Mouse (Mus musculus): ENCODE results near the gene Cd151. TPM values are rescaled to one million over a fixed set of nuclear protein-coding genes. Genes with fewer than 3 reads are reported as not detected.

Gene Cd151
- total and polyA plus RNA-seq, 2 experiments = 51.9 to 103 TPM

DNA sequence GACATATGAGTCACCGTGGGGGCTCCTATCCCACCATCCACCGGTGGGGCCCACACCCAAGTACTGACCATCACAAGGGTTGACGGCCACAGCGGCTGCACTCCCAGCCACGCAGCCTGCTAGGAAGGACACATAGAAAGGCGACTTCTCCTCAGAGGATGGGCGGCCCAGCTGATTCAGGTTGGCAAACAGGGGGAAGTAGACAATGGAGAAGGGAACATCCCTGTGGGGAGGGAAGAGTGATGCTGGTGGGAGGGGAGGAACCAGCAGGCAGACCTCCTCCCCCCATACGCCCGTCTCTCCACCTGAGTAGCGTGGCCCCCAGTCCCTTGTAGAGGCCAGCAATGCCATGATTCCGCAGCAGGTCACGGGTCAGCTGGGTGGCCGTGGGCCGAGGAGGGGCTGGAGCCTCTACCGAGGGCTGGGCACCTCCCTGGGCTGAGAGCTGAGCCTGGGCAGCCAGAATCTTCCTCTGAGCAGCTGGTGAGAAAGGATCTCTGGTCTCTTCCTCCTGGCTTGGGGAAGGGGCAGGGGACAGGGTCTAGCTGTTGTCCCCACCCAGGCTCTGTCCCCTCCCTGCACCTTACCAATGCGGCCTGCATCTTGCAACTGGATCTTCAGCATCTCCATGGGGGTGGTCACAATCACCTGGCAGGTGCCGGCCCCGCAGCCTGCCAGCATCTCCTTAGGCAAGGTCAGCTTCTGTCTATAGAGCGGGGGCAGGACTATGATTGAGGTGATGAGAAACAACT is 35.6 kb upstream of the Cd151 start:
- Histone ChIP-seq H3K27me3 (ENCODE audit: control insufficient read depth, insufficient read depth, low read length) (no peaks in the 10 kb centered on the region), H3K4me3 (ENCODE audit: insufficient read depth, low read depth, low read length) (no peak overlapping the region), H3K79me2 (ENCODE audit: control insufficient read depth, insufficient read depth, low read length) (no peaks in the 10 kb centered on the region; the same call in 1 of the 2 replicates), H3K9ac (ENCODE audit: low read depth, low read length) (peak overlapping the region; percentile 67), H3K36me3 (ENCODE audit: control insufficient read depth, insufficient read depth, low read length) (peaks cover 9% of the 10 kb centered on the region; the same call in 1 of the 2 replicates), H3K4me1 (ENCODE audit: control insufficient read depth, insufficient read depth, low read length) (peaks cover 23% of the 10 kb centered on the region), H3K27ac (replicated peaks; ENCODE audit: insufficient read depth, low read depth, low read length) (peak overlapping the region; percentile 95)
- no peak for DNase-seq (ENCODE audit: extremely low read depth, low read depth, low spot score)
- TF ChIP-seq CTCF (IDR thresholded peaks at IDR 0.05; ENCODE audit: low read depth, low read length) (no peak), POLR2A (IDR thresholded peaks at IDR 0.05; ENCODE audit: extremely low read depth, insufficient read depth, low read length) (no peak)
- 91% methylated on average over 19 of the region's 19 CpGs for WGBS

DNA sequence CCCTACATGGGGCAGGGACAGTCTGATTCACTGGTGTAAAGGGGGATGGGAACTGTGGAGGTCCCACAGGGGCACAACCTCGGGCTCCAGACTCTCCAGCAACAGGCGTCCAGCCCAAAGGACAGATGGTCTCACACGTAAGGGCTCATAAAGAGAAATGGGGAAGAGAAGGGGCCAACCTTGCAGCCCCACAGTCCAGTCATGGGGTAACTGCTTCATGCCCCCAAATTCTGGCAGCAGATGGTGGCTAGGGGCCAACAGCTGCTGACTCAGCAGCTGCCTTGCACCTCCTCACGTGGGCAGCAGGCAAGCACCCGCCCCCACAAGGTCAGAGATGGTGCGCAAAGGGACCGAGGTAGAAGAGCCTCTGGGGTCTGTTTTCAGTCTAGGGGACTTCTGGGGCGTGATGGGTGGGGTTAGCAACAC is 35.0 kb upstream of the Cd151 start:
- Histone ChIP-seq H3K36me3 (ENCODE audit: control insufficient read depth, insufficient read depth, low read length) (peaks cover 9% of the 10 kb centered on the region; the same call in 1 of the 2 replicates), H3K79me2 (ENCODE audit: control insufficient read depth, insufficient read depth, low read length) (no peaks in the 10 kb centered on the region; the same call in 1 of the 2 replicates), H3K4me1 (ENCODE audit: control insufficient read depth, insufficient read depth, low read length) (peaks cover 24% of the 10 kb centered on the region), H3K9ac (ENCODE audit: low read depth, low read length) (peak overlapping the region; percentile 67), H3K4me3 (ENCODE audit: insufficient read depth, low read depth, low read length) (peak overlapping the region; percentile 41), H3K27me3 (ENCODE audit: control insufficient read depth, insufficient read depth, low read length) (no peaks in the 10 kb centered on the region), H3K27ac (replicated peaks; ENCODE audit: insufficient read depth, low read depth, low read length) (peak overlapping the region; percentile 95)
- DNase-seq (ENCODE audit: extremely low read depth, low read depth, low spot score) = peak; percentile 58
- TF ChIP-seq CTCF (IDR thresholded peaks at IDR 0.05; ENCODE audit: low read depth, low read length) = no peak
- TF ChIP-seq POLR2A (IDR thresholded peaks at IDR 0.05; ENCODE audit: extremely low read depth, insufficient read depth, low read length) = no peak
- WGBS = 44% methylated on average over 8 of the region's 8 CpGs

DNA sequence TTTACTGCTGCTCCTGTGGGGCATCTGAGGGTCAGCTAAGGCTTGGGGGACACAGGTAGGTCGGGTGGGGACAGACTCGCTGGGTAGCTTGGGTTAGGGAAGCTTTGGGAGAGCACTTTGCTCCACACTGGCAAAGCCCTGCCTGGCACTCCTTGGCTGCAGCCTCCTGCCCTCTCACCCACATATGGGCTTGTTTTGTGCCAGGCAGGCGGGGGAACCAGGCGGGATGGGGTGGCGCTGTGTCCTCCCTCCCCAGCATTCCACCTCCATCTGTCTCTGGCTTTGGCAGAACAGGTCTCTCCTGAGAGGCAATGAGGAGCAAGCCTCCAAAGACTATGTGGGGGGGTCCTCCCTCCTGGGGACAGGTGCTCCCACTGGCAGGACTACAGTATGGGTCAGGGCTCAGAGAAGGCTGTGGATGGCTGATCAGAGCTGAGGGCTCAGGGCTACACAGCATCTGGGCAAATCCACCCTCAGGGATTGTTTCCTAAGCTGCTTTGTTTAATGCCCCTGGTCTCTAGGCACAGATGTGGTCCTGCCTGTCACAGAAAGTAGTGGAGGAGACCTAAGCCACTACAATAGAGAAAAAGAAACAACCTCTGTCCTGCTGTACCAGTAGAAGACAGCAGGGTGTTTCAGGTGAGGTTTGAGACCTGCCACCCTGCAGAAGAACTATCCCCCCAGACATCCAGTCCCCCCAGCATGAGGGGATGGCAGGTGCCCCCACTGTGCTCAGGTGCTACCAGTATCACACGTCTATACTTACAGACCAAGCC is 34.3 kb upstream of the Cd151 start:
- Histone ChIP-seq H3K36me3 (ENCODE audit: control insufficient read depth, insufficient read depth, low read length) (peaks cover 9% of the 10 kb centered on the region; the same call in 1 of the 2 replicates), H3K4me3 (ENCODE audit: insufficient read depth, low read depth, low read length) (peak overlapping the region; percentile 48), H3K4me1 (ENCODE audit: control insufficient read depth, insufficient read depth, low read length) (peaks cover 24% of the 10 kb centered on the region), H3K79me2 (ENCODE audit: control insufficient read depth, insufficient read depth, low read length) (no peaks in the 10 kb centered on the region; the same call in 1 of the 2 replicates), H3K9ac (ENCODE audit: low read depth, low read length) (peak overlapping the region; percentile 67), H3K27me3 (ENCODE audit: control insufficient read depth, insufficient read depth, low read length) (no peaks in the 10 kb centered on the region), H3K27ac (replicated peaks; ENCODE audit: insufficient read depth, low read depth, low read length) (peak overlapping the region; percentile 95)
- TF ChIP-seq POLR2A (IDR thresholded peaks at IDR 0.05; ENCODE audit: extremely low read depth, insufficient read depth, low read length) (0 out of 2 replicates have a peak, but pooled peaks have one; percentile 35), CTCF (IDR thresholded peaks at IDR 0.05; ENCODE audit: low read depth, low read length) (no peak)
- WGBS = 30% methylated on average over 6 of the region's 6 CpGs
- DNase-seq (ENCODE audit: extremely low read depth, low read depth, low spot score) = peak; percentile 89

DNA sequence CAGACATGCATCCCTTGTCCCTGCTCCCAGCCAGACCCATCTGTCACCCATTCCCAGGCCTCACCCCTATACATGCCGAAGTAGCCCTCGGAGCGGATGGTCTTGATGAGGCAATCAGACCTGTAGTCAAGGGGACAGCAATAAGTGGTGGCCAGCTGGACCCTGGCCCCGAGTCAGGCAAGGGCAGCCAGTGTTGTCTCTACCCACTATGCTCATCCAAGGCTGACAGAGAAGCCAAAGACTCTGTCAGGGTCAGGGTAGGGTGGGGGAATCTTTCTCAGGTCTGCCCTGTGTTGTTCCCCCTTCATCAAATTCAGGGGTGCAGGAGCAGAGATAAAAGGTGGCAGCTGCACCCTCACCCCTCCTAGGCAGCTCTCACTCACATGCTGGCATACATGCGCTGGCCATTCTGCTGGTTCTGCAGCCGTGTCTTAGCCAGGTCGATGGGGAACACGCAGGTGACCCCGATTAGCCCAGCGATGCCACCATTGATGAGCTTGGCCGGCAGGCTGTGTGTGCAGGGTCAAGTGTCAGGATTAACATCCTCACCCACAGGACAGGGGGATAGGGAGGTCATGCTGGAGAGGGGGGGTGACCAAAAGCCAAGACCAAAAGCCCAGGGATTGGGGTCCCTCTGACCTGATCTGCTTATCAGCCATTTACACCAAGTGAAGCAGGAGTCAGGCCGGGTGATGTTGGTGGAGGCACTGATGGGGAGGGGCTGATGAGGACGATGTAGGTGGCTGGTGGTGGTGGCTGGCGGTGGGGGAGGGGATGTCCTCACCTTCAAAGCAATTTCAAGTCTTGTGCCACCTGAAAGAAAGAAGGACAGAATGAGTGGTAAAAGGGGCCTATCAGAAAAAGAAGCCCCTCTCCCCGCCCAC is 33.4 kb upstream of the Cd151 start:
- H3K4me1 ChIP-seq (ENCODE audit: control insufficient read depth, insufficient read depth, low read length) = peaks cover 24% of the 10 kb centered on the region
- H3K27me3 ChIP-seq (ENCODE audit: control insufficient read depth, insufficient read depth, low read length) = no peaks in the 10 kb centered on the region
- 22% methylated on average over 15 of the region's 15 CpGs for WGBS
- H3K4me3 ChIP-seq (ENCODE audit: insufficient read depth, low read depth, low read length) = peak overlapping the region; percentile 48
- H3K79me2 ChIP-seq (ENCODE audit: control insufficient read depth, insufficient read depth, low read length) = no peaks in the 10 kb centered on the region; the same call in 1 of the 2 replicates
- TF ChIP-seq CTCF (IDR thresholded peaks at IDR 0.05; ENCODE audit: low read depth, low read length) (no peak), POLR2A (IDR thresholded peaks at IDR 0.05; ENCODE audit: extremely low read depth, insufficient read depth, low read length) (0 out of 2 replicates have a peak, but pooled peaks have one; percentile 2)
- H3K27ac ChIP-seq (replicated peaks; ENCODE audit: insufficient read depth, low read depth, low read length) = peak overlapping the region; percentile 95
- peaks cover 9% of the 10 kb centered on the region; the same call in 1 of the 2 replicates for H3K36me3 ChIP-seq (ENCODE audit: control insufficient read depth, insufficient read depth, low read length)
- peak overlapping the region; percentile 63 for H3K9ac ChIP-seq (ENCODE audit: low read depth, low read length)
- peak; percentile 90 for DNase-seq (ENCODE audit: extremely low read depth, low read depth, low spot score)

DNA sequence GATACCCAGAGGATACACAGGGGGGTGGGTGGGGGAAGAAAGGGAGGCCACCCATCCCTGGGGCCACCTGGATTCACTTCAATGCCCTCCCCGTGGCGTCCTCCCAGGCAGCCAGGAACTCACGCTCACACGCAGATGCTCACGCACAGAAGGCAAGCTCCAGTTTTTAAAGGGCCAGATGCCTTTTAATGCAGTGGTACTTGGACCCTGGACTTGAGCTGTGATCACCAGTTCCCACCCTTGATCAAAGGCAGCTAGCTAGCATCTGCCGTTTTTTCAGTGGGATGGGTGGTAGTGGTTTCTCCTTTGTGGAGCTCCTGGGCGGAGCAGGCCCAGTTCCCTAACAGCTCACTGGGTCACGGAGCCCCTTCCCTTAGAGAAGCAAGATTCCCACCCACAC is 32.7 kb upstream of the Cd151 start:
- Histone ChIP-seq H3K27me3 (ENCODE audit: control insufficient read depth, insufficient read depth, low read length) (no peaks in the 10 kb centered on the region), H3K79me2 (ENCODE audit: control insufficient read depth, insufficient read depth, low read length) (no peaks in the 10 kb centered on the region; the same call in 1 of the 2 replicates), H3K4me3 (ENCODE audit: insufficient read depth, low read depth, low read length) (peak overlapping the region; percentile 48), H3K27ac (replicated peaks; ENCODE audit: insufficient read depth, low read depth, low read length) (peak overlapping the region; percentile 95), H3K9ac (ENCODE audit: low read depth, low read length) (peak overlapping the region; percentile 63), H3K36me3 (ENCODE audit: control insufficient read depth, insufficient read depth, low read length) (peaks cover 9% of the 10 kb centered on the region; the same call in 1 of the 2 replicates), H3K4me1 (ENCODE audit: control insufficient read depth, insufficient read depth, low read length) (peaks cover 24% of the 10 kb centered on the region)
- no peak for TF ChIP-seq CTCF (IDR thresholded peaks at IDR 0.05; ENCODE audit: low read depth, low read length)
- no peak for TF ChIP-seq POLR2A (IDR thresholded peaks at IDR 0.05; ENCODE audit: extremely low read depth, insufficient read depth, low read length)
- DNase-seq (ENCODE audit: extremely low read depth, low read depth, low spot score) = peak; percentile 83
- WGBS = 12% methylated on average over 8 of the region's 8 CpGs
